Mouse (Mus musculus) forebrain, embryonic 11.5 days (tissue): Measurements from ENCODE around the gene Hap1. TPM values are rescaled to one million over a fixed set of nuclear protein-coding genes. Genes with fewer than 3 reads are reported as not detected.

Source experiments
- ATAC-seq: fragments of 200-750 bp; cut with Nextera tagmentation; replicated peaks from 2 replicates; pipeline ENCODE4 v1.8.0; 2017; ENCODE audit warnings: moderate TSS enrichment; ENCODE audit not compliant: low FRiP score
- DNase-seq: peaks from one replicate; pipeline ENCODE4 v3.0.0-alpha.2; 2017; ENCODE audit warnings: low spot score
- H3K27ac ChIP-seq: fragments of 300-500 bp; sonication (generic); 2 replicates; pipeline ENCODE4 v1.5.1; 2014; ENCODE audit warnings: low read depth, low read length
- H3K27me3 ChIP-seq: fragments of 300-500 bp; sonication (generic); 2 replicates; pipeline ENCODE4 v1.6.1; 2014; ENCODE audit warnings: mild to moderate bottlenecking, low read length, mixed read lengths; ENCODE audit not compliant: control insufficient read depth, insufficient read depth
- H3K36me3 ChIP-seq: fragments of 300-500 bp; sonication (generic); 2 replicates; pipeline ENCODE4 v1.6.1; 2014; ENCODE audit warnings: mild to moderate bottlenecking, low read length, moderate library complexity, mixed read lengths; ENCODE audit not compliant: control insufficient read depth, insufficient read depth
- H3K4me1 ChIP-seq: fragments of 300-500 bp; sonication (generic); replicated peaks from 2 replicates; pipeline ENCODE4 v1.6.1; 2014; ENCODE audit warnings: low read length, mixed read lengths; ENCODE audit not compliant: control insufficient read depth, insufficient read depth
- H3K4me2 ChIP-seq: fragments of 300-500 bp; sonication (generic); 2 replicates; pipeline ENCODE4 v1.6.1; 2014; ENCODE audit warnings: low read depth, mild to moderate bottlenecking, low read length, moderate library complexity, mixed read lengths; ENCODE audit not compliant: severe bottlenecking
- H3K4me3 ChIP-seq: fragments of 300-500 bp; sonication (generic); 2 replicates; pipeline ENCODE4 v1.5.1; 2014; ENCODE audit warnings: low read depth, low read length
- H3K9ac ChIP-seq: fragments of 300-500 bp; sonication (generic); 2 replicates; pipeline ENCODE4 v1.6.1; 2014; ENCODE audit warnings: low read length
- H3K9me3 ChIP-seq: fragments of 300-500 bp; sonication (generic); 2 replicates; pipeline ENCODE4 v1.6.1; 2016; ENCODE audit warnings: low read length, mixed read lengths; ENCODE audit not compliant: control insufficient read depth
- WGBS: fragments of 180-500 bp; shearing (Covaris S2); extraction: QIAGEN DNeasy Blood & Tissue Kit; methylation state at CpG from one replicate; pipeline ENCODE4 v1.1.7; 2014; 5-methylcytosine and 5-hydroxymethylcytosine counted together
- polyA plus RNA-seq: library from polyadenylated mRNA; unstranded; fragments of >200 nt; fragmentation: Nextera tagmentation; extraction: Ambion mirVana; gene quantifications from 2 replicates; pipeline ENCODE4 v1.2.1, GENCODE M21; 2014

The Hap1 gene
- polyA plus RNA-seq, 1 experiment from 2014 or later: 46.1 TPM

GRCm38 (mm10) chr11:100392958-100393357 is 37.0 kb upstream of the Hap1 start:
- peaks cover 3% of the 10 kb centered on the region; the same call in 1 of the 2 replicates for H3K4me1 ChIP-seq
- peaks cover 19% of the 10 kb centered on the region for H3K27me3 ChIP-seq
- H3K9ac ChIP-seq: no peak overlapping the region
- WGBS: 96% methylated on average over 5 of the region's 5 CpGs
- no peaks in the 10 kb centered on the region for H3K36me3 ChIP-seq
- H3K27ac ChIP-seq: no peak overlapping the region
- no peak for ATAC-seq
- no peak overlapping the region for H3K4me2 ChIP-seq
- no peak overlapping the region for H3K4me3 ChIP-seq
- H3K9me3 ChIP-seq: no peaks in the 10 kb centered on the region
- DNase-seq: no peak

GRCm38 (mm10) chr11:100391884-100392345 is 36.0 kb upstream of the Hap1 start:
- 62% methylated on average over 7 of the region's 7 CpGs for WGBS
- DNase-seq (no peak), ATAC-seq (no peak)
- Histone ChIP-seq H3K4me3 (no peak overlapping the region), H3K4me2 (no peak overlapping the region), H3K9me3 (no peaks in the 10 kb centered on the region), H3K27me3 (peaks cover 18% of the 10 kb centered on the region), H3K36me3 (no peaks in the 10 kb centered on the region), H3K27ac (no peak overlapping the region), H3K9ac (no peak overlapping the region), H3K4me1 (peaks cover 3% of the 10 kb centered on the region; the same call in 1 of the 2 replicates)

GRCm38 (mm10) chr11:100391081-100391883 is 35.4 kb upstream of the Hap1 start:
- DNase-seq: no peak
- no peaks in the 10 kb centered on the region for H3K36me3 ChIP-seq
- H3K9me3 ChIP-seq: no peaks in the 10 kb centered on the region
- H3K4me1 ChIP-seq: peaks cover 1% of the 10 kb centered on the region; the same call in 1 of the 2 replicates
- H3K9ac ChIP-seq: no peak overlapping the region
- H3K27me3 ChIP-seq: peaks cover 12% of the 10 kb centered on the region
- 79% methylated on average over 9 of the region's 9 CpGs for WGBS
- H3K27ac ChIP-seq: no peak overlapping the region
- no peak overlapping the region for H3K4me3 ChIP-seq
- no peak for ATAC-seq
- no peak overlapping the region for H3K4me2 ChIP-seq

GRCm38 (mm10) chr11:100389931-100390445 is 34.1 kb upstream of the Hap1 start:
- WGBS: 46% methylated on average over 8 of the region's 8 CpGs
- Histone ChIP-seq H3K9ac (no peak overlapping the region), H3K4me2 (no peak overlapping the region), H3K27ac (no peak overlapping the region), H3K9me3 (no peaks in the 10 kb centered on the region), H3K27me3 (no peaks in the 10 kb centered on the region), H3K36me3 (no peaks in the 10 kb centered on the region), H3K4me3 (no peak overlapping the region), H3K4me1 (no peaks in the 10 kb centered on the region)
- no peak for ATAC-seq
- DNase-seq: no peak

GRCm38 (mm10) chr11:100388588-100388987 is 32.7 kb upstream of the Hap1 start:
- no peaks in the 10 kb centered on the region for H3K27me3 ChIP-seq
- H3K36me3 ChIP-seq: no peaks in the 10 kb centered on the region
- ATAC-seq (no peak), DNase-seq (no peak)
- no peak overlapping the region for H3K9ac ChIP-seq
- 93% methylated on average over 6 of the region's 6 CpGs for WGBS
- H3K4me3 ChIP-seq: no peak overlapping the region
- H3K4me1 ChIP-seq: no peaks in the 10 kb centered on the region
- H3K4me2 ChIP-seq: no peak overlapping the region
- H3K9me3 ChIP-seq: no peaks in the 10 kb centered on the region
- no peak overlapping the region for H3K27ac ChIP-seq

- 65% methylated on average over 14 of the region's 14 CpGs for WGBS
- no peak for DNase-seq
- ATAC-seq: no peak
- H3K27me3 ChIP-seq: no peaks in the 10 kb centered on the region
- no peak overlapping the region for H3K27ac ChIP-seq
- no peaks in the 10 kb centered on the region for H3K4me1 ChIP-seq
- H3K4me2 ChIP-seq: no peak overlapping the region
- no peak overlapping the region for H3K4me3 ChIP-seq
- no peaks in the 10 kb centered on the region for H3K36me3 ChIP-seq
- H3K9me3 ChIP-seq: no peaks in the 10 kb centered on the region
- no peak overlapping the region for H3K9ac ChIP-seq
Measured at GRCm38 (mm10) chr11:100387589-100388375, 31.9 kb upstream of the Hap1 start.

GRCm38 (mm10) chr11:100387111-100387510 is 31.2 kb upstream of the Hap1 start:
- no peaks in the 10 kb centered on the region for H3K36me3 ChIP-seq
- H3K4me1 ChIP-seq: no peaks in the 10 kb centered on the region
- H3K4me2 ChIP-seq: no peak overlapping the region
- no peak overlapping the region for H3K9ac ChIP-seq
- no peaks in the 10 kb centered on the region for H3K9me3 ChIP-seq
- DNase-seq: no peak
- no peak overlapping the region for H3K4me3 ChIP-seq
- H3K27me3 ChIP-seq: no peaks in the 10 kb centered on the region
- no peak for ATAC-seq
- H3K27ac ChIP-seq: no peak overlapping the region
- WGBS: 86% methylated on average over 6 of the region's 6 CpGs

GRCm38 (mm10) chr11:100386586-100386985 is 30.7 kb upstream of the Hap1 start:
- Histone ChIP-seq H3K9me3 (no peaks in the 10 kb centered on the region), H3K4me1 (no peaks in the 10 kb centered on the region), H3K9ac (no peak overlapping the region), H3K4me2 (no peak overlapping the region), H3K4me3 (no peak overlapping the region), H3K27ac (no peak overlapping the region), H3K27me3 (no peaks in the 10 kb centered on the region), H3K36me3 (no peaks in the 10 kb centered on the region)
- ATAC-seq: no peak
- DNase-seq: no peak
- WGBS: 49% methylated on average over 5 of the region's 5 CpGs
